Mouse (Mus musculus): ENCODE results near the gene Rab10.

Rab10 gene

GRCm38 (mm10) chr12:3236831-3237681 lies 72.7 kb downstream of the Rab10 start:
- peak in 1 of 2 experiments; percentile 33 for DNase-seq (ENCODE audit: low spot score in 2 of 2)

GRCm38 (mm10) chr12:3236163-3236641 lies 73.6 kb downstream of the Rab10 start:
- DNase-seq (ENCODE audit: low spot score in 2 of 2) = peak in 1 of 2 experiments; percentile 25

GRCm38 (mm10) chr12:3235646-3236161 lies 74.1 kb downstream of the Rab10 start:
- DNase-seq (ENCODE audit: low spot score in 2 of 2) = peak; percentile 89 to 91

- DNase-seq (ENCODE audit: low spot score in 2 of 2) = peak; percentile 94 to 96
Measured at GRCm38 (mm10) chr12:3235124-3235631, 74.6 kb downstream of the Rab10 start.

GRCm38 (mm10) chr12:3234061-3234460 lies 75.7 kb downstream of the Rab10 start:
- DNase-seq (ENCODE audit: low spot score in 2 of 2) = no peak

- DNase-seq (ENCODE audit: low spot score in 2 of 2) = no peak
Measured at GRCm38 (mm10) chr12:3223352-3223751, 86.4 kb downstream of the Rab10 start.

- no peak for DNase-seq (ENCODE audit: low spot score in 2 of 2)
Measured at GRCm38 (mm10) chr12:3210181-3210580, 99.6 kb downstream of the Rab10 start.

GRCm38 (mm10) chr12:3209163-3209562 lies 100.6 kb downstream of the Rab10 start:
- DNase-seq (ENCODE audit: low spot score in 2 of 2) = no peak

All from spleen, postnatal 36 days (tissue).